Mouse (Mus musculus): ENCODE results near the gene Smg6. TPM values are rescaled to one million over a fixed set of nuclear protein-coding genes. Genes with fewer than 3 reads are reported as not detected.

Smg6 gene
- polyA plus RNA-seq, 1 experiment from 2014 or later, result 17.5 TPM

DNA sequence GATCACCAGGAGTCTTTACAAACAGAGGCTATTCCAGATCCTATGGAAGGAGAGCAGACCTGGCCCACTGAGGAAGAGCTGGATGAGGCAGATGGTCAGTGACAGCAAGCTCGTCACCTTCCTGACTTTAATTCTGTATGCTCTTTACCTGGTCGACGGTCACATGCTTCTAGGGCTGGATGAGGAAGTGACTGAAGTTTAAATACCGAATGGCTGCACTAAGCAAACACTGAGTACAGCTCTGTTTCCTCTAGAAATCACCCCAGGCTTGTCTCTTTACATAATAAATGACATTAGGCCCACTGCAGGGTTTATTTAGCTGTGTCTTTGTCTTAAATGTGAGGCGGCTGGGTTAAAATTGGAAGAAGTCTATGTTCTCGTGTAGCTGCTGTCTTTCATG, 24.1 kb upstream of the Smg6 start:
- Histone ChIP-seq H3K4me1 (peaks cover 12% of the 10 kb centered on the region), H3K4me3 (replicated peaks) (no peak overlapping the region), H3K36me3 (peaks cover 74% of the 10 kb centered on the region), H3K4me2 (no peak overlapping the region), H3K27ac (no peak overlapping the region), H3K9me3 (replicated peaks) (no peaks in the 10 kb centered on the region), H3K27me3 (no peaks in the 10 kb centered on the region), H3K9ac (0 out of 2 replicates have a peak overlapping the region, but pooled peaks have one; percentile 7)
- ATAC-seq (replicated peaks; ENCODE audit: low FRiP score), result no peak
- 88% methylated on average over 6 of the region's 6 CpGs for WGBS

DNA sequence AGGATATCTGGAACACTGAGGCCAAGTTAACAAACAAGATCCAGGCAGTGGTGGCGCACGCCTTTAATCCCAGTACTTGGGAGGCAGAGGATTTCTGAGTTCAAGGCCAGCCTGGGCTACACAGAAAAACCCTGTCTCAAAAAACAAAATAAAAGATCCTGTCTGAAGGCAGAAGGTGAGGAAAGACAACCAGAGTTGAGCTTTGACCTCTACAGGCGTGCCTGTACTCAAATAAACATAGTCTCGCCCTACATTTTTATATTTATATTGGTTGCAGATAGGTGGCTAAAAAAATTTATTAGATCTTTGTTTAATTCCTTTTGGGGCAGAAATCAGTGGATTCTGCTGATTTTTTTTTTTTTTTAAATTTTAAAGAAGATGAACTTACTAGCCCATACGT, 23.2 kb upstream of the Smg6 start:
- H3K4me2 ChIP-seq, result no peak overlapping the region
- H3K4me1 ChIP-seq, result peaks cover 12% of the 10 kb centered on the region
- no peak overlapping the region for H3K9ac ChIP-seq
- no peak overlapping the region for H3K27ac ChIP-seq
- peaks cover 83% of the 10 kb centered on the region for H3K36me3 ChIP-seq
- ATAC-seq (replicated peaks; ENCODE audit: low FRiP score), result no peak
- no peaks in the 10 kb centered on the region for H3K27me3 ChIP-seq
- WGBS, result 87% methylated on average over 5 of the region's 5 CpGs
- no peaks in the 10 kb centered on the region for H3K9me3 ChIP-seq (replicated peaks)
- H3K4me3 ChIP-seq (replicated peaks), result no peak overlapping the region

DNA sequence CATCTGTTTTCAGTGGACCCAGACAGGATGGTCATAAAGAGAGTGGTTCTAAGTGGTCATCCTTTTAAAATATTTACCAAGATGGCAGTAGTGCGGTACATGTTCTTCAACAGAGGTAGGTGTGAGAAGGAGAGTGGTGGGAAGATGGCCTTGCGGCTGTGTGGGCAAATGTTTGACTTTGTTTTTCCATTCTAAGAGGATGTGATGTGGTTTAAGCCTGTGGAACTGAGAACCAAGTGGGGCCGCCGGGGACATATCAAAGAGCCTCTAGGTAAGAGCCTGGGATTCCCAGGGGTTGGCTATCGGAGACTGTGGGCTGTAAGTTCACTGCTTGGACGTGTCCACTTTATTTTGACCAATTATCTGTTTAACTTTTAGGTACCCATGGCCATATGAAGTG, 17.8 kb upstream of the Smg6 start:
- H3K4me2 ChIP-seq, result no peak overlapping the region
- H3K9me3 ChIP-seq (replicated peaks), result no peaks in the 10 kb centered on the region
- ATAC-seq (replicated peaks; ENCODE audit: low FRiP score), result no peak
- H3K27ac ChIP-seq, result no peak overlapping the region
- WGBS, result 95% methylated on average over 6 of the region's 6 CpGs
- H3K36me3 ChIP-seq, result peaks cover 81% of the 10 kb centered on the region
- no peak overlapping the region for H3K4me3 ChIP-seq (replicated peaks)
- H3K27me3 ChIP-seq, result no peaks in the 10 kb centered on the region
- H3K4me1 ChIP-seq, result no peaks in the 10 kb centered on the region
- no peak overlapping the region for H3K9ac ChIP-seq

DNA sequence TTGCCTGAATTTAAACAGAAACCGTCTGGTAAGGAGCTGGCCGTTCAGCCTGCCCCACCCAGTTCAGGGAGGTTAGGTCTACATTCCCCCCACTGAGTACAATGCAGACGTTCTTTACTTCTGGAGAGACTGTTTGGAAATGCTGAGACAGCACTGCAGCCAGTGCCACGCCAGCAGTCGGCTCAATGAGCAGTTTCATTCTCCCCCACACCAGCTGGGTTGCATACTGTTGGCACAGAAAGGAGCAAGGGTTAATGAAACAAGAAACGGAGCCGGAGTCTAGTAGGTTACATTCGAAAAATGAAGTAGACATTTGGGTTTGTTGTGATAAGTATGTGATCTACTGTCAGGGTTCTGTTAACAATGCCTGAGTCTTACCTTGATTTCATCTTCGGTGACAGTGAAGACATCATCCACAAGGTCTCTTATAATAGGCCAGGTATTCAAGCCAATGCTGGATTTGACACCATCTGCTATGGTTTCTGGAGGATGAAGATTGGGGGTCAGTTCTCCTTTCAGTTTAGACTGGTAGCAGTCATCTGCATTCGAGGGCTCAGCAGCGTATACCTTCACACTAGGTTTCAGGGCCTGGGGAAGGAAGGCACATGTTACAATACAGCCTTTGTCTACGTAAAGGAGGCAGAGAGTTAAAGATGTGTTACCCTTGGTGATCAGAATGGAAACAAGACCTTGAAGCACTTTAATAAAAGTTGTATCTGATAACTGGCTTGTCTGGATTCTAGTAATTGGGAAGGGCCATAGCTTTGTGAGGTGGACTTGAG, 16.8 kb upstream of the Smg6 start:
- 71% methylated on average over 12 of the region's 12 CpGs for WGBS
- ATAC-seq (replicated peaks; ENCODE audit: low FRiP score), result no peak
- Histone ChIP-seq H3K27me3 (no peaks in the 10 kb centered on the region), H3K4me2 (no peak overlapping the region), H3K4me1 (no peaks in the 10 kb centered on the region), H3K36me3 (peaks cover 72% of the 10 kb centered on the region), H3K4me3 (replicated peaks) (no peak overlapping the region), H3K27ac (no peak overlapping the region), H3K9ac (no peak overlapping the region), H3K9me3 (replicated peaks) (no peaks in the 10 kb centered on the region)

DNA sequence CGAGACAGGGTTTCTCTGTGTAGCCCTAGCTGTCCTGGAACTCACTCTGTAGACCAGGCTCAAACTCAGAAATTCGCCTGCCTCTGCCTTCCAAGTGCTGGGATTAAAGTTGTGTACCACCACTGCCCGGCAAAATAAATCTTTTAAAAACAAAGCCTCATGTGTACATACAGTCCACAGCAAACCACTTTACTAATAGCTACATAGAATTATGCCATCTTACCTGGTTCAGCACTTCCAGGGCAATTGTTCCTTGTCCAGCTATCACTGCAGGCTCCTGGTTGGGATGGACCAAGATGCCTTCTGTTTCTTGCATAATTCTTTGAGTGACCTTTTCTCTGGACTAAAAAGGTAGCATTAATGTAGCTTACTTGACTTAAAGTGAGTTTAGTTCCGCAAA, 15.6 kb upstream of the Smg6 start:
- Histone ChIP-seq H3K36me3 (peaks cover 60% of the 10 kb centered on the region), H3K27me3 (no peaks in the 10 kb centered on the region), H3K4me1 (no peaks in the 10 kb centered on the region), H3K4me3 (replicated peaks) (no peak overlapping the region), H3K9me3 (replicated peaks) (no peaks in the 10 kb centered on the region), H3K9ac (no peak overlapping the region), H3K27ac (no peak overlapping the region), H3K4me2 (no peak overlapping the region)
- WGBS, result 87% methylated on average over 4 of the region's 4 CpGs
- no peak for ATAC-seq (replicated peaks; ENCODE audit: low FRiP score)

DNA sequence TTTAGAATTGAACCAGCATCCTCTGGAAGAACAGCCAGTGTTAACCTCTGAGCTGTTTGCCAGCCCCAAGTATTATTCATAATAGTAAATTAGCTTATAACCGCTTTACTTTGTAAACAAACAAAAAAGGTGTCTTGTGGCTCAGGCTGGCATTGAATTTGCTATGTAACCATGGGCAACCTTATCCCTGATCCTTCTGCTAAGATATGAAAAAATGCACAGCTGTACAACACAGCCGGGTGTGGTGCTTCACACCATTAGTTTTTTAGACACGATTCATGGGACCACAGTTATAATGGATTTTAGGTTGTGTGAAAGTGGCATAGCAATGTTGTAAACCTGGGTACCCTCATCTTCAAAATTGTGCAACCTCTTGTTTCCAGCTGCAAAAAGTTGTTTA, 13.1 kb upstream of the Smg6 start:
- Histone ChIP-seq H3K36me3 (peaks cover 38% of the 10 kb centered on the region), H3K4me3 (replicated peaks) (no peak overlapping the region), H3K27me3 (no peaks in the 10 kb centered on the region), H3K9ac (no peak overlapping the region), H3K4me1 (no peaks in the 10 kb centered on the region), H3K9me3 (replicated peaks) (no peaks in the 10 kb centered on the region), H3K4me2 (no peak overlapping the region), H3K27ac (no peak overlapping the region)
- WGBS, result 83% methylated on average over 3 of the region's 3 CpGs
- ATAC-seq (replicated peaks; ENCODE audit: low FRiP score), result no peak

DNA sequence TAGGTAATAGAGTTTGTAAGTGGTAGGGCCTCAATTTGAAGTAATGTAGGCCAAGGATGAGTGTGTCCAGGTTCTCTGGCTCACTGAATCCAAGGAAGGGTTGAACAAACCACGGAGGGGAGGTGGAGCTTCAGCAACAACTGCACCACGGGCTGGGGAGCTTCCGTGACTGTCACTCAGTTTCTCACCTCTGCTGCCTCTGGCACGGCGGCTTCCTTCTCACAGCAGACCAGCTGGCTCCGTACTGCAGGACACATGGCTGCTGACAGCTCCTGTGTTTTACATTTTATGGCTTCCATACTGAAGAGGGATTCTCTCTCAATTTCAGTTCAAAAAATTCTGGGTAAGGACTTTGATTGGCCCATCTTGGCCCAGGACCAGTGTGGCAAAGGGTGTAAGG, 6.4 kb upstream of the Smg6 start:
- Histone ChIP-seq H3K27ac (no peak overlapping the region), H3K4me3 (replicated peaks) (no peak overlapping the region), H3K9ac (no peak overlapping the region), H3K4me2 (no peak overlapping the region), H3K9me3 (replicated peaks) (no peaks in the 10 kb centered on the region), H3K36me3 (peaks cover 40% of the 10 kb centered on the region), H3K4me1 (peaks cover 2% of the 10 kb centered on the region; the same call in 1 of the 2 replicates), H3K27me3 (no peaks in the 10 kb centered on the region)
- WGBS, result 51% methylated on average over 6 of the region's 6 CpGs
- ATAC-seq (replicated peaks; ENCODE audit: low FRiP score), result no peak

DNA sequence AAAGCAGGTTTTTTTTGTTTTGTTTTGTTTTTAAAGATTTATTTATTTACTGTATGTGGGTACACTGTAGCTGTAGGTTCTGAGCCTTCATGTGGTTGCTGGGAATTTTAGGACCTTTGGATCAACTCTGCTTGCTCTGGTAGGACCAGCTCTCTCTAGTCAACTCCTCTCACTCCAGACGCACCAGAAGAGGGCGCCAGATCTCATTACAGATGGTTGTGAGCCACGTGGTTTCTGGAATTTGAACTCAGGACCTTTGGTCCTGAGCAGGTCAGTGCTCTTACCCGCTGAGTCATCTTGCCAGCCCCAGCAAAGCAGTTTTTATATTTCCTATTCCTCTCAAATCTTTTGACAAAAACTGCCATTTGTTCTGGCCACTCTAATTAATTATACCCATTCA, 1.5 kb upstream of the Smg6 start:
- Histone ChIP-seq H3K36me3 (peaks cover 21% of the 10 kb centered on the region), H3K4me2 (peak overlapping the region; percentile 59; the same call in 1 of the 2 replicates), H3K9ac (no peak overlapping the region), H3K4me1 (peaks cover 19% of the 10 kb centered on the region), H3K4me3 (replicated peaks) (0 out of 2 replicates have a peak overlapping the region, but pooled peaks have one; percentile 95), H3K9me3 (replicated peaks) (no peaks in the 10 kb centered on the region), H3K27me3 (no peaks in the 10 kb centered on the region), H3K27ac (no peak overlapping the region)
- 59% methylated on average over 4 of the region's 4 CpGs for WGBS
- no peak for ATAC-seq (replicated peaks; ENCODE audit: low FRiP score)

DNA sequence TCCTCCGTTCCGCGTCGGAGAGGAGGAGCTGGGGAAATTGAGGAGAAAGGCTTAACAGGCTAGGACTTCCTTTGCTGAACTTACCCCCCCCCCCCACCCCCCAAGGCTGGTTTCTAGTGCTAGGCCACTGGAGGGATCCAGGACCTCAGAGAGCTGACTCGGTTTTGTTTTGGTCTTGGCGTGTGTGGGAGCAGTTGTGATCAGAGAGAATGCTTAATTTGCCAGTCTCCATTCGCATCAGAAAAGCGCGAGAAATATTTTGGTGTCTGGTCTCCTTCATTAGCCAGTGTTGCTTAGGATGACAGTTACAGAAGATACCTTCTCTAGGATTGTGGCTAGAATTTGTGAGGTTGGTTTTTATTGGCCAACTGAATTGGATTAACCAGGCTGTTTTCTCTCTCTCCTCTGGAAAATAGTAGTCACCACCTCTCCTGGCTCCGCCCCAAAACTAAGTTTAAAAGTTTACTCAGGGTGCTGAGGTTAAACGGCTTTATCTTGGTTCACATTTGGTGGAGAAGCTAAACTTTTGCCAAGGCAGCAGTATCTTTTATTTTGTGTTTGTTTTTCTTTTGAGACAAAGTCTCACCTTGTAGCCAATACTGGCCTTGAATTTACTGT, 874 bp downstream of the Smg6 start:
- Histone ChIP-seq H3K36me3 (peaks cover 27% of the 10 kb centered on the region), H3K9ac (peak overlapping the region; percentile 95), H3K4me2 (peak overlapping the region; percentile 59), H3K4me3 (replicated peaks) (peak overlapping the region; percentile 95), H3K4me1 (peaks cover 19% of the 10 kb centered on the region), H3K9me3 (replicated peaks) (no peaks in the 10 kb centered on the region), H3K27ac (peak overlapping the region; percentile 100), H3K27me3 (no peaks in the 10 kb centered on the region)
- 6% methylated on average over 11 of the region's 11 CpGs for WGBS
- no peak for ATAC-seq (replicated peaks; ENCODE audit: low FRiP score)

DNA sequence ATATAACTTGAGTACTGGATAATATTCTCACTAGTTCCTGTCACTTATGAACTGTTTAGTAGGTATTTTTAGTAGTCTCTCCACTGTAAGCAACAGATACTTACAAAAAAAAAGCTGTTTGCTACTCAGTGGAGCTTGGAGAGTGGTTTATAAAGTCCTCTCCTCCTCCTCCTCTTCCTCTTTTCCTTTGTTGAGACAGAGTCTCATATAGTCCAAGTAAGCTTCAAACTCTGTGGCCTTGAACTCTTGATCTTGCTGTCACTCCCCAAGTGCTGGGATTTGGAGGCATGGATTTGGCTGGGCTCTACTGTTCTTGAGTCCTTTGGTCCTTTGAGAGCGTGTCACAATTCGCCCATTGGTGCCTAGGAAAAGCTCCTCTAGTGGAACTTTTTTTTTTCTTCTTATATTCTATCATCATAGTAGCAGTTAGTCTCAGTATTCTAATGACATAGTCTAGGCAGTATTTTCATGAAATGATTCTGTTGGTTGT, 1.7 kb downstream of the Smg6 start:
- Histone ChIP-seq H3K9me3 (replicated peaks) (no peaks in the 10 kb centered on the region), H3K27me3 (no peaks in the 10 kb centered on the region), H3K9ac (no peak overlapping the region), H3K4me2 (peak overlapping the region; percentile 59), H3K27ac (no peak overlapping the region), H3K4me1 (peaks cover 19% of the 10 kb centered on the region), H3K36me3 (peaks cover 34% of the 10 kb centered on the region), H3K4me3 (replicated peaks) (no peak overlapping the region; the same call in 1 of the 2 replicates)
- WGBS, result 85% methylated on average over 2 of the region's 2 CpGs
- no peak for ATAC-seq (replicated peaks; ENCODE audit: low FRiP score)

DNA sequence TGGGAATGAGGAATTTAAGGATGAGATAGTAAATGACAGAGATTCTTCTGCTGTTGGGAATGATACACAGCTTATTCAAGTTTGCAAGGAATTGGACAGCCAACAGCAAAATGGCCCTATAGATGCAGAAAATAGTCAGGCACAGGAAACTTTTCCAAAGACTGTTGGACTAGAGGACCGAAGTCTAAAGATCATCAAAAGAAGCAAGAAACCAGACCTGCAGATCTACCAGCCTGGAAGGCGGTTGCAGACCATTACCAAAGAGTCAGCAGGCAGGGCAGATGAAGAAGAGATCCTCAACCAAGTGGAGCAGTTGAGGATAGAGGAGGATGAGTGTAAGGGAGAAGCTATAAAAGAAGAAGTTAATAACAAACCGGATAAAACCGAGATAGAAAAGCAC, 3.5 kb downstream of the Smg6 start:
- no peak for ATAC-seq (replicated peaks; ENCODE audit: low FRiP score)
- no peaks in the 10 kb centered on the region for H3K27me3 ChIP-seq
- no peaks in the 10 kb centered on the region for H3K9me3 ChIP-seq (replicated peaks)
- no peak overlapping the region for H3K4me2 ChIP-seq
- 90% methylated on average over 4 of the region's 4 CpGs for WGBS
- no peak overlapping the region for H3K27ac ChIP-seq
- H3K36me3 ChIP-seq, result peaks cover 49% of the 10 kb centered on the region
- H3K4me1 ChIP-seq, result peaks cover 19% of the 10 kb centered on the region
- H3K4me3 ChIP-seq (replicated peaks), result no peak overlapping the region
- H3K9ac ChIP-seq, result no peak overlapping the region

DNA sequence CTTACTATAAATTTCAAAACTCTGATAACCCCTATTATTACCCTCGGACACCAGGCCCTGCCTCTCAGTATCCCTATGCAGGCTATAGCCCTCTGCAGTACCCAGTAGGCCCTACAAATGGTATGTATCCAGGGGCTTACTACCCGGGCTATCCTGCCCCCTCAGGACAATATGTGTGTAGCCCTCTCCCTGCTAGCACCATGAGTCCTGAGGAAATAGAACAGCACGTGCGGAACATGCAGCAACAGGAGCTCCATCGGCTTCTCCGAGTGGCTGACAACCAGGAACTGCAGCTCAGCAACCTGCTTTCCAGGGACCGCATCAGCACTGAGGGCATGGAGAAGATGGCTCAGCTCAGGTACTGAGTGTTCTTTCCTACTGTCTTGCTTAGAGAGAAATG, 4.8 kb downstream of the Smg6 start:
- no peak overlapping the region for H3K4me3 ChIP-seq (replicated peaks)

More for the DNA sequence above, 4.8 kb downstream of the Smg6 start:
- Histone ChIP-seq H3K9ac (no peak overlapping the region), H3K27me3 (no peaks in the 10 kb centered on the region), H3K36me3 (peaks cover 62% of the 10 kb centered on the region), H3K27ac (no peak overlapping the region), H3K4me1 (peaks cover 10% of the 10 kb centered on the region), H3K9me3 (replicated peaks) (no peaks in the 10 kb centered on the region), H3K4me2 (no peak overlapping the region)
- ATAC-seq (replicated peaks; ENCODE audit: low FRiP score), result no peak
- WGBS, result 92% methylated on average over 7 of the region's 7 CpGs

Data from kidney, embryonic 15.5 days (tissue).